Mouse (Mus musculus): ENCODE data around the gene Dpf3. TPM values are rescaled to one million over a fixed set of nuclear protein-coding genes. Genes with fewer than 3 reads are reported as not detected.
A peak's percentile ranks its signal among the peaks of the same experiment; 100 is the strongest.

Dpf3 gene
- polyA plus RNA-seq, 1 experiment from 2014 or later: 14.9 TPM

GRCm38 (mm10) chr12:83454697-83455321 lies 32.7 kb downstream of the Dpf3 start:
- Histone ChIP-seq H3K36me3 (no peaks in the 10 kb centered on the region), H3K4me1 (peaks cover 38% of the 10 kb centered on the region), H3K4me3 (replicated peaks) (no peak overlapping the region), H3K9ac (0 out of 2 replicates have a peak overlapping the region, but pooled peaks have one; percentile 14), H3K27me3 (no peaks in the 10 kb centered on the region), H3K27ac (peak overlapping the region; percentile 73), H3K4me2 (no peak overlapping the region), H3K9me3 (replicated peaks) (no peaks in the 10 kb centered on the region)
- WGBS: 27% methylated on average over 5 of the region's 5 CpGs
- peak; percentile 49; the same call in 1 of the 2 replicates for ATAC-seq (replicated peaks; ENCODE audit: low FRiP score)

GRCm38 (mm10) chr12:83451850-83452249 lies 35.7 kb downstream of the Dpf3 start:
- 43% methylated on average over 8 of the region's 8 CpGs for WGBS
- ATAC-seq (replicated peaks; ENCODE audit: low FRiP score): no peak
- Histone ChIP-seq H3K27me3 (no peaks in the 10 kb centered on the region), H3K9ac (no peak overlapping the region), H3K9me3 (replicated peaks) (no peaks in the 10 kb centered on the region), H3K27ac (no peak overlapping the region), H3K4me1 (peaks cover 30% of the 10 kb centered on the region), H3K4me2 (no peak overlapping the region; the same call in 1 of the 2 replicates), H3K36me3 (no peaks in the 10 kb centered on the region), H3K4me3 (replicated peaks) (no peak overlapping the region)

GRCm38 (mm10) chr12:83450471-83450870 lies 37.0 kb downstream of the Dpf3 start:
- H3K4me2 ChIP-seq: no peak overlapping the region
- H3K9ac ChIP-seq: no peak overlapping the region
- peaks cover 28% of the 10 kb centered on the region for H3K4me1 ChIP-seq
- H3K9me3 ChIP-seq (replicated peaks): no peaks in the 10 kb centered on the region
- WGBS: 88% methylated on average over 1 of the region's 1 CpGs
- no peak for ATAC-seq (replicated peaks; ENCODE audit: low FRiP score)
- H3K36me3 ChIP-seq: no peaks in the 10 kb centered on the region
- no peak overlapping the region for H3K27ac ChIP-seq
- H3K4me3 ChIP-seq (replicated peaks): no peak overlapping the region
- H3K27me3 ChIP-seq: no peaks in the 10 kb centered on the region

- peaks cover 16% of the 10 kb centered on the region for H3K4me1 ChIP-seq
- no peaks in the 10 kb centered on the region for H3K36me3 ChIP-seq
- H3K4me2 ChIP-seq: no peak overlapping the region
- no peaks in the 10 kb centered on the region for H3K9me3 ChIP-seq (replicated peaks)
- 43% methylated on average over 7 of the region's 7 CpGs for WGBS
- no peaks in the 10 kb centered on the region for H3K27me3 ChIP-seq
- no peak overlapping the region for H3K9ac ChIP-seq
- H3K27ac ChIP-seq: no peak overlapping the region
- no peak for ATAC-seq (replicated peaks; ENCODE audit: low FRiP score)
- no peak overlapping the region for H3K4me3 ChIP-seq (replicated peaks)
Measured at GRCm38 (mm10) chr12:83449202-83449601, 38.3 kb downstream of the Dpf3 start.

GRCm38 (mm10) chr12:83445587-83445986 lies 41.9 kb downstream of the Dpf3 start:
- no peaks in the 10 kb centered on the region for H3K4me1 ChIP-seq
- WGBS: 69% methylated on average over 6 of the region's 6 CpGs
- ATAC-seq (replicated peaks; ENCODE audit: low FRiP score): no peak

GRCm38 (mm10) chr12:83444448-83444847 lies 43.1 kb downstream of the Dpf3 start:
- 84% methylated on average over 2 of the region's 2 CpGs for WGBS
- H3K4me3 ChIP-seq (replicated peaks): no peak overlapping the region

More at GRCm38 (mm10) chr12:83445587-83445986, 41.9 kb downstream of the Dpf3 start:
- no peak overlapping the region for H3K4me2 ChIP-seq
- no peaks in the 10 kb centered on the region for H3K27me3 ChIP-seq
- no peak overlapping the region for H3K27ac ChIP-seq
- no peak overlapping the region for H3K9ac ChIP-seq
- no peaks in the 10 kb centered on the region for H3K9me3 ChIP-seq (replicated peaks)
- H3K36me3 ChIP-seq: no peaks in the 10 kb centered on the region
- no peak overlapping the region for H3K4me3 ChIP-seq (replicated peaks)

GRCm38 (mm10) chr12:83438002-83438401 lies 49.5 kb downstream of the Dpf3 start:
- Histone ChIP-seq H3K27ac (no peak overlapping the region), H3K27me3 (no peaks in the 10 kb centered on the region), H3K4me1 (peaks cover 10% of the 10 kb centered on the region; the same call in 1 of the 2 replicates), H3K9ac (no peak overlapping the region), H3K4me2 (no peak overlapping the region), H3K36me3 (no peaks in the 10 kb centered on the region), H3K9me3 (replicated peaks) (no peaks in the 10 kb centered on the region), H3K4me3 (replicated peaks) (no peak overlapping the region)
- WGBS: 84% methylated on average over 2 of the region's 2 CpGs
- ATAC-seq (replicated peaks; ENCODE audit: low FRiP score): no peak

More at GRCm38 (mm10) chr12:83444448-83444847, 43.1 kb downstream of the Dpf3 start:
- no peak overlapping the region for H3K27ac ChIP-seq
- no peaks in the 10 kb centered on the region for H3K4me1 ChIP-seq
- no peaks in the 10 kb centered on the region for H3K27me3 ChIP-seq
- ATAC-seq (replicated peaks; ENCODE audit: low FRiP score): no peak
- H3K9me3 ChIP-seq (replicated peaks): no peaks in the 10 kb centered on the region
- no peak overlapping the region for H3K9ac ChIP-seq
- no peaks in the 10 kb centered on the region for H3K36me3 ChIP-seq
- H3K4me2 ChIP-seq: no peak overlapping the region

- ATAC-seq (replicated peaks; ENCODE audit: low FRiP score): no peak
- 27% methylated on average over 10 of the region's 10 CpGs for WGBS
Measured at GRCm38 (mm10) chr12:83433987-83434698, 53.4 kb downstream of the Dpf3 start.

GRCm38 (mm10) chr12:83433436-83433835 lies 54.1 kb downstream of the Dpf3 start:
- 92% methylated on average over 4 of the region's 4 CpGs for WGBS
- H3K27ac ChIP-seq: no peak overlapping the region
- no peak overlapping the region for H3K4me3 ChIP-seq (replicated peaks)
- no peaks in the 10 kb centered on the region for H3K27me3 ChIP-seq
- H3K4me2 ChIP-seq: no peak overlapping the region
- H3K4me1 ChIP-seq: peaks cover 12% of the 10 kb centered on the region
- H3K36me3 ChIP-seq: no peaks in the 10 kb centered on the region
- no peak overlapping the region for H3K9ac ChIP-seq
- ATAC-seq (replicated peaks; ENCODE audit: low FRiP score): no peak
- H3K9me3 ChIP-seq (replicated peaks): no peaks in the 10 kb centered on the region

More at GRCm38 (mm10) chr12:83433987-83434698, 53.4 kb downstream of the Dpf3 start:
- no peaks in the 10 kb centered on the region for H3K9me3 ChIP-seq (replicated peaks)
- H3K36me3 ChIP-seq: no peaks in the 10 kb centered on the region
- H3K4me2 ChIP-seq: no peak overlapping the region
- H3K4me1 ChIP-seq: peaks cover 10% of the 10 kb centered on the region; the same call in 1 of the 2 replicates
- no peaks in the 10 kb centered on the region for H3K27me3 ChIP-seq
- no peak overlapping the region for H3K4me3 ChIP-seq (replicated peaks)
- no peak overlapping the region for H3K27ac ChIP-seq
- H3K9ac ChIP-seq: no peak overlapping the region

GRCm38 (mm10) chr12:83430207-83430606 lies 57.3 kb downstream of the Dpf3 start:
- H3K9ac ChIP-seq: no peak overlapping the region
- H3K36me3 ChIP-seq: no peaks in the 10 kb centered on the region
- H3K4me3 ChIP-seq (replicated peaks): no peak overlapping the region
- H3K4me1 ChIP-seq: peaks cover 30% of the 10 kb centered on the region
- no peak overlapping the region for H3K4me2 ChIP-seq
- H3K9me3 ChIP-seq (replicated peaks): no peaks in the 10 kb centered on the region
- WGBS: 91% methylated on average over 5 of the region's 5 CpGs
- H3K27me3 ChIP-seq: no peaks in the 10 kb centered on the region
- no peak for ATAC-seq (replicated peaks; ENCODE audit: low FRiP score)
- no peak overlapping the region; the same call in 1 of the 2 replicates for H3K27ac ChIP-seq

- no peak for ATAC-seq (replicated peaks; ENCODE audit: low FRiP score)
- 37% methylated on average over 9 of the region's 9 CpGs for WGBS
Measured at GRCm38 (mm10) chr12:83428016-83428415, 59.5 kb downstream of the Dpf3 start.

GRCm38 (mm10) chr12:83427601-83428000 lies 59.9 kb downstream of the Dpf3 start:
- Histone ChIP-seq H3K4me2 (0 out of 2 replicates have a peak overlapping the region, but pooled peaks have one; percentile 3), H3K4me3 (replicated peaks) (no peak overlapping the region), H3K27ac (0 out of 2 replicates have a peak overlapping the region, but pooled peaks have one; percentile 24), H3K27me3 (no peaks in the 10 kb centered on the region), H3K9me3 (replicated peaks) (no peaks in the 10 kb centered on the region), H3K36me3 (no peaks in the 10 kb centered on the region), H3K9ac (no peak overlapping the region), H3K4me1 (peaks cover 28% of the 10 kb centered on the region)
- peak; percentile 55; the same call in 1 of the 2 replicates for ATAC-seq (replicated peaks; ENCODE audit: low FRiP score)
- 16% methylated on average over 4 of the region's 4 CpGs for WGBS

More at GRCm38 (mm10) chr12:83428016-83428415, 59.5 kb downstream of the Dpf3 start:
- H3K9ac ChIP-seq: no peak overlapping the region
- H3K4me1 ChIP-seq: peaks cover 28% of the 10 kb centered on the region
- H3K27me3 ChIP-seq: no peaks in the 10 kb centered on the region
- no peaks in the 10 kb centered on the region for H3K9me3 ChIP-seq (replicated peaks)
- no peaks in the 10 kb centered on the region for H3K36me3 ChIP-seq
- H3K4me2 ChIP-seq: 0 out of 2 replicates have a peak overlapping the region, but pooled peaks have one; percentile 3
- H3K27ac ChIP-seq: 0 out of 2 replicates have a peak overlapping the region, but pooled peaks have one; percentile 24
- H3K4me3 ChIP-seq (replicated peaks): no peak overlapping the region

All from kidney, embryonic 15.5 days (tissue).